Mouse (Mus musculus): ENCODE measurements around the gene Nsrp1. TPM values are rescaled to one million over a fixed set of nuclear protein-coding genes. Genes with fewer than 3 reads are reported as not detected.

Gene Nsrp1
- polyA plus RNA-seq, 2 experiments = 12.5 to 65.1 TPM

DNA sequence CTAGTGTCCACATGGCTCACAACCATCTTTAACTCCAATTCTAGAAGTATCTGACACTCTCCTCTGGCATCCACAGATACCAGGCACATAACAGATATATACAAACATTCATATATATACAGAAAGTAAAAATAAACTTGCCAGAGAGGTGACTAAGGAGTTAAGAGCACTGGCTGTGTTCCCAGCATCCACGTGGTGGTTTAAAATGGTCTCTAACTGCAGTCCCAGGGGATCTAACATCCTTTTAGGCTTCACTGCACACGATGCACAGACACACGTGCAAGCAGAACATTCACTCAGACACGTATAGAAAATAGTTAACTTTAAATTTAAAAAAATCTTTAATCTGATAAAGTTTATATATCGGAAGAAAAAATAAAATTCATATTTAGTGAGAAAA lies 16.3 kb downstream of the Nsrp1 start:
- H3K27me3 ChIP-seq (ENCODE audit: control insufficient read depth, insufficient read depth, low read length) = no peaks in the 10 kb centered on the region
- H3K9ac ChIP-seq (ENCODE audit: low read depth, low read length, severe bottlenecking) = no peak overlapping the region
- H3K4me2 ChIP-seq (replicated peaks; ENCODE audit: low read depth, low read length, severe bottlenecking) = no peak overlapping the region
- no peaks in the 10 kb centered on the region for H3K4me1 ChIP-seq (ENCODE audit: control insufficient read depth, insufficient read depth, low read length)
- no peak for ATAC-seq (ENCODE audit: low FRiP score, low read depth)
- H3K4me3 ChIP-seq (replicated peaks; ENCODE audit: low read length) = no peak overlapping the region
- TF ChIP-seq POLR2A (IDR thresholded peaks at IDR 0.05; ENCODE audit: borderline replicate concordance, extremely low read depth, insufficient read depth, insufficient read length) = no peak
- H3K9me3 ChIP-seq (ENCODE audit: control insufficient read depth, low read length) = no peaks in the 10 kb centered on the region
- 51% methylated on average over 5 of the region's 5 CpGs for WGBS
- peak; percentile 58 for DNase-seq (ENCODE audit: low spot score)
- no peak overlapping the region for H3K27ac ChIP-seq (replicated peaks; ENCODE audit: low read depth, low read length)
- peaks cover 9% of the 10 kb centered on the region for H3K36me3 ChIP-seq (ENCODE audit: control insufficient read depth, insufficient read depth, low read length)

DNA sequence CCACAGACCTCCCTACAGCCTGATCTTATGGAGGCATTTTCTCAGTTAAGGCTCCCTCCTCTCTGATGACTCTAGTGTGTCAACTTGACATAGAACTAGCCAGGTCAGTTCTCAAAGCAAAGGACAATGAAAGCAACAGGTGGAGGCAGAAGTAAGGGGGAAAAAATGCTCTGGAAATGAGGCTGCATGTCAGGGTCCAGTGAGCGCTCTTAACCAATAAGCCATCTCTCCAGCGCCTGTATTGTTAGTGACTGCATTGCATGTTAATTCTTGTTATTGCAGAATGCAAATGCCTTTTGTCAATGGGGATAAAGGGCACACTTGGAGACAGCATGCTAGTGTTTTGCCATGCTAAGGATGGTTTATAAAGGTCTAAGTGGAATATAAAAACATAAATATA lies 35.4 kb downstream of the Nsrp1 start:
- Histone ChIP-seq H3K4me2 (replicated peaks; ENCODE audit: low read depth, low read length, severe bottlenecking) (no peak overlapping the region), H3K27ac (replicated peaks; ENCODE audit: low read depth, low read length) (no peak overlapping the region), H3K36me3 (ENCODE audit: control insufficient read depth, insufficient read depth, low read length) (peaks cover 25% of the 10 kb centered on the region), H3K4me1 (ENCODE audit: control insufficient read depth, insufficient read depth, low read length) (no peaks in the 10 kb centered on the region), H3K9ac (ENCODE audit: low read depth, low read length, severe bottlenecking) (no peak overlapping the region), H3K9me3 (ENCODE audit: control insufficient read depth, low read length) (no peaks in the 10 kb centered on the region), H3K4me3 (replicated peaks; ENCODE audit: low read length) (no peak overlapping the region), H3K27me3 (ENCODE audit: control insufficient read depth, insufficient read depth, low read length) (no peaks in the 10 kb centered on the region)
- no peak for TF ChIP-seq POLR2A (IDR thresholded peaks at IDR 0.05; ENCODE audit: borderline replicate concordance, extremely low read depth, insufficient read depth, insufficient read length)
- ATAC-seq (ENCODE audit: low FRiP score, low read depth) (no peak), DNase-seq (ENCODE audit: low spot score) (no peak)
- WGBS = 88% methylated on average over 2 of the region's 2 CpGs

DNA sequence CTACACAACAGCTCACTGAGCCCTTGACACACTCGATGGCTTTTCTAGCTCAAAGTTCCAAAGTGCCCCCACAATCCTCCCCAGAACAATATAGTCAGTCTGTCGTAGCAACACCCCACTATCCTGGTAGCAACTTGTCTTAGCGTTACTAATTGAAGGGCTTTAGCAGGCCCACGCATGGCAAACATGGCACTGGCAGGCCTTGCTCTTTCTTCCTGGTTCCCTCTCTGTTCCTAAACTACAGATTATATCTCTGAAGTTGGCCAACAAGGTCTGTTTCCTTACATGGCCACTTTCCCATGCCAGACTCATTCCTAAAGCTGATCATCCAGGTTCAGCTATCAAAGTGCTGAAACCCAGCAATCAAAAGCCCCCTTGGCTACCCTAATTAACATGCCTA lies 36.3 kb downstream of the Nsrp1 start:
- ATAC-seq (ENCODE audit: low FRiP score, low read depth) (no peak), DNase-seq (ENCODE audit: low spot score) (no peak)
- no peak overlapping the region for H3K4me3 ChIP-seq (replicated peaks; ENCODE audit: low read length)
- peaks cover 18% of the 10 kb centered on the region for H3K36me3 ChIP-seq (ENCODE audit: control insufficient read depth, insufficient read depth, low read length)
- WGBS = 86% methylated on average over 4 of the region's 4 CpGs
- H3K4me2 ChIP-seq (replicated peaks; ENCODE audit: low read depth, low read length, severe bottlenecking) = no peak overlapping the region
- H3K9me3 ChIP-seq (ENCODE audit: control insufficient read depth, low read length) = no peaks in the 10 kb centered on the region
- H3K27me3 ChIP-seq (ENCODE audit: control insufficient read depth, insufficient read depth, low read length) = no peaks in the 10 kb centered on the region
- H3K4me1 ChIP-seq (ENCODE audit: control insufficient read depth, insufficient read depth, low read length) = no peaks in the 10 kb centered on the region
- no peak for TF ChIP-seq POLR2A (IDR thresholded peaks at IDR 0.05; ENCODE audit: borderline replicate concordance, extremely low read depth, insufficient read depth, insufficient read length)
- no peak overlapping the region for H3K27ac ChIP-seq (replicated peaks; ENCODE audit: low read depth, low read length)
- no peak overlapping the region for H3K9ac ChIP-seq (ENCODE audit: low read depth, low read length, severe bottlenecking)

DNA sequence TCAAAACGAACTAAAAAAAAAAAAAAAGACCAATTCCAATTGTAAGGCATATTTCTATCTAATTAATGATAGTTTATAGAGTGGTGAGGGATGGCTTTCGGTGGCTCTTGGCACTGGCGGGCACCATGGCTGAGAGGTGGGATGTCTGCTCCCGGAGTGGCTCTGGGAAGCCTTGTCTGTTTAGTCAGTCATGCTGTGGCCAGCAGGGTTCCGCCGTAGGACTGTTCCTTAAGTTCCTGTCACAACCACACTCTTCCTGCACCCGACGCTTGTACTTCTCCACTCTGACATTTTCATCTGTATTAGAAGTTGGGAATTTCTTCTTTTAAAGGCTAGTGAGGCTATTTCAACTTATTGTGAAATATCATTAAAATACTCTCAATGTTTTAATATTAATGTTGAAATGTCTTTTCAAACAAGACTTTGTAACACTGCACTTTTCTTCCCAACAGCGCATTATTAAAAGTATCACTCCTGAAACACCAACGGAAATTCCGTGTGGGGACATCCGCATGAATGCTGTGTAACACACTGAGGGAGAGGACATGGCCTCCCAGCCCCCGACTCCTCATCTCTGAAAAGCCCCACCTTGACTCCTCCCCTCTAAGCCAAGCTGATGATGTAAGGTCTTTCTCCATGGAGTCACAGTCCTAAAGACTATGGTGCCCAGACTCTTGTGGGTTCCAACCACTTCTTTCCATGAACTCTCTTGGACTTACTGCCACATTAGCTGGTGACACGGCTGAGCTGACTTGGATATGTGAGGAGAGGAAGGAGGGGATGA lies 46.9 kb downstream of the Nsrp1 start:
- H3K27me3 ChIP-seq (ENCODE audit: control insufficient read depth, insufficient read depth, low read length) = no peaks in the 10 kb centered on the region
- DNase-seq (ENCODE audit: low spot score) (no peak), ATAC-seq (ENCODE audit: low FRiP score, low read depth) (no peak)
- H3K4me2 ChIP-seq (replicated peaks; ENCODE audit: low read depth, low read length, severe bottlenecking) = no peak overlapping the region
- no peak overlapping the region for H3K27ac ChIP-seq (replicated peaks; ENCODE audit: low read depth, low read length)
- no peak for TF ChIP-seq POLR2A (IDR thresholded peaks at IDR 0.05; ENCODE audit: borderline replicate concordance, extremely low read depth, insufficient read depth, insufficient read length)
- no peak overlapping the region for H3K4me3 ChIP-seq (replicated peaks; ENCODE audit: low read length)
- no peak overlapping the region for H3K9ac ChIP-seq (ENCODE audit: low read depth, low read length, severe bottlenecking)
- no peaks in the 10 kb centered on the region for H3K36me3 ChIP-seq (ENCODE audit: control insufficient read depth, insufficient read depth, low read length)
- 83% methylated on average over 13 of the region's 14 CpGs for WGBS
- no peaks in the 10 kb centered on the region for H3K9me3 ChIP-seq (ENCODE audit: control insufficient read depth, low read length)
- no peaks in the 10 kb centered on the region for H3K4me1 ChIP-seq (ENCODE audit: control insufficient read depth, insufficient read depth, low read length)

DNA sequence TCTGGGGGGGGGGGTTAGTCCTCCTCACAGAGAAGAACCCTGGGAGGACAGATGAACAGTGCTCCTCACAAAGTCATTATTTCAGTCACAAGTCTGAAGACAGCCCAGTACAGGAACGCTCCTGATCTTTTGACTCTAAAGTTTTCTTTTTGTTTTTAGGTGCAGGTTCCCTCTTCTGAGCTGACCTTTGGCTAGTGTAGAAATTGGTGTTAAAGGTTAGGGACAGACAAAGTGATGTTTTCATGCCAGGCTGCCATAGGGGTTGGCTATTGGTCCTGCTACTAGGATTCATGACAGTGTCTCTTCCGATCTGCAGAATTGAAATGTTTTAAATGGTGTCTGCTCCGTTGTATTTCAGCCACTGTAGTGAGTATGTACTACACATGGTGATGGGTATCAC lies 50.1 kb downstream of the Nsrp1 start:
- Histone ChIP-seq H3K4me1 (ENCODE audit: control insufficient read depth, insufficient read depth, low read length) (no peaks in the 10 kb centered on the region), H3K36me3 (ENCODE audit: control insufficient read depth, insufficient read depth, low read length) (no peaks in the 10 kb centered on the region), H3K9ac (ENCODE audit: low read depth, low read length, severe bottlenecking) (no peak overlapping the region), H3K4me2 (replicated peaks; ENCODE audit: low read depth, low read length, severe bottlenecking) (no peak overlapping the region), H3K27me3 (ENCODE audit: control insufficient read depth, insufficient read depth, low read length) (no peaks in the 10 kb centered on the region), H3K27ac (replicated peaks; ENCODE audit: low read depth, low read length) (no peak overlapping the region), H3K9me3 (ENCODE audit: control insufficient read depth, low read length) (no peaks in the 10 kb centered on the region), H3K4me3 (replicated peaks; ENCODE audit: low read length) (no peak overlapping the region)
- 89% methylated on average over 3 of the region's 3 CpGs for WGBS
- no peak for ATAC-seq (ENCODE audit: low FRiP score, low read depth)
- DNase-seq (ENCODE audit: low spot score) = no peak
- TF ChIP-seq POLR2A (IDR thresholded peaks at IDR 0.05; ENCODE audit: borderline replicate concordance, extremely low read depth, insufficient read depth, insufficient read length) = no peak

Measured in limb, embryonic 14.5 days (tissue).